Mouse (Mus musculus) neural tube, embryonic 11.5 days (tissue): ENCODE results near the gene Elmo1. TPM values are rescaled to one million over a fixed set of nuclear protein-coding genes. Genes with fewer than 3 reads are reported as not detected.
A peak's percentile ranks its signal among the peaks of the same experiment; 100 is the strongest.

Experiments
- ATAC-seq: fragments of 200-750 bp; cut with Nextera tagmentation; 2 replicates; pipeline ENCODE4 v1.8.0; 2017; ENCODE audit warnings: moderate number of reproducible peaks, mild to moderate bottlenecking, moderate TSS enrichment, moderate library complexity; ENCODE audit not compliant: insufficient read depth, low FRiP score, low TSS enrichment
- DNase-seq: peaks from one replicate; pipeline ENCODE4 v3.0.0-alpha.2; 2015; ENCODE audit warnings: low spot score
- H3K27ac ChIP-seq: fragments of 300-500 bp; sonication (generic); 2 replicates; pipeline ENCODE4 v1.5.1; 2014; ENCODE audit warnings: low read depth, mild to moderate bottlenecking, low read length
- H3K27me3 ChIP-seq: fragments of 300-500 bp; sonication (generic); 2 replicates; pipeline ENCODE4 v1.6.1; 2014; ENCODE audit warnings: mild to moderate bottlenecking, low read length, mixed read lengths; ENCODE audit not compliant: control insufficient read depth, insufficient read depth
- H3K36me3 ChIP-seq: fragments of 300-500 bp; sonication (generic); 2 replicates; pipeline ENCODE4 v1.6.1; 2014; ENCODE audit warnings: mild to moderate bottlenecking, low read length, moderate library complexity, mixed read lengths; ENCODE audit not compliant: control insufficient read depth, insufficient read depth
- H3K4me1 ChIP-seq: fragments of 300-500 bp; sonication (generic); 2 replicates; pipeline ENCODE4 v1.6.1; 2014; ENCODE audit warnings: low read length, mixed read lengths; ENCODE audit not compliant: control insufficient read depth, insufficient read depth
- H3K4me2 ChIP-seq: fragments of 300-500 bp; sonication (generic); 2 replicates; pipeline ENCODE4 v1.6.1; 2014; ENCODE audit warnings: low read depth, mild to moderate bottlenecking, moderate library complexity
- H3K4me3 ChIP-seq: fragments of 300-500 bp; sonication (generic); 2 replicates; pipeline ENCODE4 v1.5.1; 2014; ENCODE audit warnings: low read depth, low read length
- H3K9ac ChIP-seq: fragments of 300-500 bp; sonication (generic); 2 replicates; pipeline ENCODE4 v1.6.1; 2014; ENCODE audit warnings: mild to moderate bottlenecking, low read length
- H3K9me3 ChIP-seq: fragments of 300-500 bp; sonication (generic); 2 replicates; pipeline ENCODE4 v1.6.1; 2016; ENCODE audit warnings: low read length; ENCODE audit not compliant: control insufficient read depth
- WGBS: fragments of 180-500 bp; shearing (Covaris S2); extraction: QIAGEN DNeasy Blood & Tissue Kit; methylation state at CpG from one replicate; pipeline ENCODE4 v1.1.7; 2014; 5-methylcytosine and 5-hydroxymethylcytosine counted together
- polyA plus RNA-seq: library from polyadenylated mRNA; unstranded; fragments of >200 nt; fragmentation: Nextera tagmentation; extraction: Ambion mirVana; gene quantifications from 2 replicates; pipeline ENCODE4 v1.2.1, GENCODE M21; 2014

The Elmo1 gene
- polyA plus RNA-seq, 1 experiment from 2014 or later: 28.7 TPM

DNA sequence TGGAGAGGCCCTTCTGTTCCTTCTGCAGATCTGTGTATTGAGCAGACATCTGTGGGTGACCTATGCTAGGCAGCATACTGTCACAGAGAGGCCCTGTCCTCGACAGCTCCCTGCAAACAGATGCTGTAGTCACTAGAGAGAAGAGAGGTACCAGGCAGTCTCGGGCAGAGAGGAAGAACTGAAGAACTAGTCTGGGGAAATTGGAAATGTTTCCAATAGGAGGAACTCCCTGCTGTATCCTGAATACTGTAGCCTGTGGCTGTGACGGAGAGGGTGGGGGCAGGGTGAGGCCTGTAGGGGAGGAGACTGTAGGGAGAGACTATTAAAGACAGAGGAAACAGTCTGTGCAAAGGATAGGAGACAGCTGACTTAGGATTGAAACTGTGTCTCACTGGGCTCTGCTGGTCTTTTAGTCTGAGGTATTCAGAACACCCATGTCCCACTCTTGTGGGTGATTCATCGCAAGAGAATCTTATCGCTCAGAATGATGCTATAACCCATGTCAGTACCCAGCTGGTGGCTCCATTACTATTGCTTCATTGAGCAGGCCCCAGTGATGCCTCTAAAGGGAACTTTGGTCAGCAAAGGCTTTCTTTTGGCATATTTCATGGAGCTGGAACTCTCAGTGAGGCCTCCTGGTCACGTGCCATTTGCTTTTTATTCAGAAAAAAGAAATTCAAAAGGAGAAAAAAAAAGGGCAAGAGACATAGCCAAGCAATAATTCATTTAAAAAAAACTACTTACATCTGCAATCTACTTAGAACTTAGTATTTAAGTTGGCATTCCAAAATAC lies 43.4 kb downstream of the Elmo1 start:
- Histone ChIP-seq H3K4me3 (no peak overlapping the region), H3K27ac (peak overlapping the region; percentile 23; the same call in 1 of the 2 replicates), H3K9me3 (no peaks in the 10 kb centered on the region), H3K36me3 (no peaks in the 10 kb centered on the region), H3K27me3 (no peaks in the 10 kb centered on the region), H3K4me2 (no peak overlapping the region), H3K4me1 (peaks cover 17% of the 10 kb centered on the region; the same call in 1 of the 2 replicates), H3K9ac (no peak overlapping the region)
- 28% methylated on average over 6 of the region's 6 CpGs for WGBS
- DNase-seq (peak; percentile 32), ATAC-seq (peak; percentile 62)

- Histone ChIP-seq H3K9me3 (no peaks in the 10 kb centered on the region), H3K4me2 (no peak overlapping the region), H3K27me3 (no peaks in the 10 kb centered on the region), H3K4me1 (peaks cover 25% of the 10 kb centered on the region; the same call in 1 of the 2 replicates), H3K36me3 (no peaks in the 10 kb centered on the region), H3K9ac (no peak overlapping the region), H3K4me3 (no peak overlapping the region), H3K27ac (peak overlapping the region; percentile 21; the same call in 1 of the 2 replicates)
- WGBS: 72% methylated on average over 18 of the region's 18 CpGs
- DNase-seq (no peak), ATAC-seq (0 out of 2 replicates have a peak, but pooled peaks have one; percentile 37)
Observed at GRCm38 (mm10) chr13:20134395-20135225, 44.2 kb downstream of the Elmo1 start.

GRCm38 (mm10) chr13:20136753-20137152 lies 46.4 kb downstream of the Elmo1 start:
- Histone ChIP-seq H3K4me1 (peaks cover 31% of the 10 kb centered on the region; the same call in 1 of the 2 replicates), H3K27me3 (no peaks in the 10 kb centered on the region)
- no peak for DNase-seq

DNA sequence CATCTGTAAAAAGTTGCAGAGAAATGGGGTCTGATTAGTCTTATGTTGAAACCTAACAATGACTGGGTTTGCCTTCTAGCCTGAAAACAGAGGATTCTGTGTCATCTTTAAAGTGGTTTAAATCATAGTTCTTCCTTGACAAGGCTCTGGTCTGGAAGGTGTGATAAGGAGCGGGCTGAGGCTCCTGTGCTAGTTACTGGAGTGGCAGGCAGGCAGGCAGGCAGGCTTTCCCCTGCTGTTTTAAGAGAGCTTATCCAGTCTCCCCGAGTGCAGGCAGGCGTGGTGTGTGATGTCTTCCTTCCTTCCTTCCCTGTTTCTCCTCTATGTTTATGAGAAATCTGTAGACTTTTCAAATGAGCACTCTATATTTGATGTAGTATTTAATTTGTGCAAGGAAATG lies 48.1 kb downstream of the Elmo1 start:
- ATAC-seq: no peak

More at GRCm38 (mm10) chr13:20136753-20137152, 46.4 kb downstream of the Elmo1 start:
- Histone ChIP-seq H3K4me2 (no peak overlapping the region), H3K9ac (no peak overlapping the region), H3K27ac (no peak overlapping the region), H3K9me3 (no peaks in the 10 kb centered on the region), H3K36me3 (no peaks in the 10 kb centered on the region), H3K4me3 (no peak overlapping the region)
- ATAC-seq: no peak

DNA sequence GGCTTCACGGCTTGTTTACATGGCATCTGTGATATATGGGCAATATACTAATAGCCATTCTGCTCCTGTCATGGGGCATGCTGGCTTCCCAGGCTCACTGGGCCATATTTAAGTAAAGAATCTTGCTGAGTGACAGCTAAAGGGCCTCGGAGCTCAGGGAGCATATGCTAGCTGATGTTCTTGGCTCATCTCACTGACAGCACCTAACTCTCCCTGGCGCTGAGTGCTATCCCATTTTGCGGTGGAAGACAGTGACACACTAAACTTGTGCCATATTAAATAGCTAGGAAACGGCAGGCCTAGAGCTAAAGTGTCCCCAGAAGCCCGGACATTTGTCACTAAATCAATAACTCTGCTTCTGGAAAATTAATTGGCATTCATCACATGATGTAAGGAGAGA lies 48.7 kb downstream of the Elmo1 start:
- Histone ChIP-seq H3K27me3 (no peaks in the 10 kb centered on the region), H3K4me1 (0 out of 2 replicates have a peak, but pooled peaks cover 23% of the 10 kb centered on the region), H3K9me3 (no peaks in the 10 kb centered on the region), H3K4me3 (no peak overlapping the region), H3K4me2 (no peak overlapping the region), H3K9ac (no peak overlapping the region), H3K36me3 (no peaks in the 10 kb centered on the region), H3K27ac (no peak overlapping the region)
- DNase-seq: no peak
- no peak for ATAC-seq
- 36% methylated on average over 6 of the region's 6 CpGs for WGBS

More for the DNA sequence above, 48.1 kb downstream of the Elmo1 start:
- H3K36me3 ChIP-seq: no peaks in the 10 kb centered on the region
- no peak overlapping the region for H3K9ac ChIP-seq
- H3K4me2 ChIP-seq: no peak overlapping the region
- H3K4me3 ChIP-seq: no peak overlapping the region
- H3K9me3 ChIP-seq: no peaks in the 10 kb centered on the region
- DNase-seq: no peak
- no peaks in the 10 kb centered on the region for H3K27me3 ChIP-seq
- no peak overlapping the region for H3K27ac ChIP-seq
- WGBS: 23% methylated on average over 3 of the region's 3 CpGs
- H3K4me1 ChIP-seq: peaks cover 29% of the 10 kb centered on the region; the same call in 1 of the 2 replicates

DNA sequence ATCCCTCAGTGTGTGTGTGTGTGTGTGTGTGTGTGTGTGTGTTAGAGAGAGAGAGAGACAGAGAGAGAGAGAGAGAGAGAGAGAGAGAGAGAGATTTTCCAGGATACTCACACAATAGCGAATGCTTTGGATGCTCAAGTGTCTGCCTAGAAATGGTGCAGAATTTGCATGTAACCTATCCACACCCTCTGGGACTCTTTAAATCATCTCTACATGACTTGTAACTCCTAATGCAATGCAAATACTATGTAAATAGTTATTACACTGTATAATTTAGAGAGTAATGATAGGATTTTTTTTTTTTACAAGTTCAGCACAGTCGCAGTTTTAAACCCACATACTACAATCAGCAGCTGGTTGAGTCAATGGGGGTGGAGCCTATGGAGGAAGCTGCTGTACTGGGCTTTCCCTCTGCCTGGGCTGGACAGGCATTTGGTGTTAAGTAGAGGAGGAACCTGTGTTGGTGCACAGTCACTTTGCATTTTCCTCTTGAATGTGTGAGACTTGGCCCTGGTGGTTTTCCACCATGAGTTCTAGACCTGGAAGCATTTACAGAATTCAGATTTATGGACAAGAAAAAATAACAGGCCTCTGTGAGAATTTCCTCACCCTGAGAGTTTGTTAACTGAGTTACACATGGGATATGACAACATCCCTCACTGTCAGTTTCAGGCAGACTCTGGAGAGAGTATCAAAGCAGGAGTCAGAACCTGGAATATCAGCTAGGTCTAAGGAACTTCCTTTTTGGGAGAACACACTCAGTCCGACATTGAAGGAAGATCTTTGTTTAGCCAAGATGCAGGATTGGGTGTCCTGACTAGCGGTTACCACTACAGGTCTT lies 49.6 kb downstream of the Elmo1 start:
- Histone ChIP-seq H3K27me3 (no peaks in the 10 kb centered on the region), H3K9me3 (no peaks in the 10 kb centered on the region), H3K4me3 (no peak overlapping the region), H3K4me2 (no peak overlapping the region), H3K36me3 (no peaks in the 10 kb centered on the region), H3K9ac (no peak overlapping the region), H3K27ac (no peak overlapping the region), H3K4me1 (0 out of 2 replicates have a peak, but pooled peaks cover 19% of the 10 kb centered on the region)
- 65% methylated on average over 4 of the region's 4 CpGs for WGBS
- DNase-seq (no peak), ATAC-seq (no peak)

DNA sequence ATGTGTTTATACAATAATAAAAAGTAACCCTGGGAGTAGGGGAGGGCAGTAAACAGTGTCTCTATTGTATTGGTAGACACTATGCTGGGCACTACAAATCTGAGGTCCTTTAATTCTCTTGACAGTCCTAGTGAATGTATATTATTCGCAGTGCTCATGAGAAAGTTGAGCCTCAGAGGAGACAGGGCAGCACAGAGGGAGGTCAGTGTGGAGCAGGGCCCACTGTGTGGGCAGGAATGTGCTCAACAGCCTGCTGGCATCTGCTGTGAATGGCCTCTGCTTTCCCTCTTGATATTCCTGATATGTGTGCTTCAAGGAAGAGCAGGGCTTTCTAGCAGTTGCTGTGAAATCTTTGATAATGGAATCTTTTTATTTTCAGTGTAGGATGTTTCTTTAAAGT lies 52.2 kb downstream of the Elmo1 start:
- no peak overlapping the region for H3K9ac ChIP-seq
- ATAC-seq: peak; percentile 77
- H3K27ac ChIP-seq: peak overlapping the region; percentile 40; the same call in 1 of the 2 replicates
- 15% methylated on average over 1 of the region's 1 CpGs for WGBS
- H3K9me3 ChIP-seq: no peaks in the 10 kb centered on the region
- H3K4me3 ChIP-seq: no peak overlapping the region
- DNase-seq: peak; percentile 40
- no peaks in the 10 kb centered on the region for H3K27me3 ChIP-seq
- H3K4me1 ChIP-seq: 0 out of 2 replicates have a peak, but pooled peaks cover 19% of the 10 kb centered on the region
- H3K36me3 ChIP-seq: no peaks in the 10 kb centered on the region
- H3K4me2 ChIP-seq: no peak overlapping the region

GRCm38 (mm10) chr13:20146848-20147247 lies 56.5 kb downstream of the Elmo1 start:
- Histone ChIP-seq H3K9me3 (no peaks in the 10 kb centered on the region), H3K9ac (no peak overlapping the region), H3K27ac (no peak overlapping the region), H3K4me1 (no peaks in the 10 kb centered on the region), H3K36me3 (no peaks in the 10 kb centered on the region), H3K27me3 (no peaks in the 10 kb centered on the region), H3K4me3 (no peak overlapping the region), H3K4me2 (no peak overlapping the region)
- WGBS: 92% methylated on average over 4 of the region's 4 CpGs
- ATAC-seq: no peak
- no peak for DNase-seq
